Mouse (Mus musculus) bone marrow macrophage, adult 2 months (primary cell): Measurements from ENCODE around the gene Styxl1.

Experiments
- CTCF ChIP-seq: IDR thresholded peaks from 2 replicates; pipeline ENCODE4 v1.5.1; 2012; ENCODE audit warnings: low read depth, mild to moderate bottlenecking, low read length, moderate library complexity
- POLR2A ChIP-seq: IDR thresholded peaks from 2 replicates; pipeline ENCODE4 v1.6.1; 2012; ENCODE audit warnings: mild to moderate bottlenecking, low read depth, low read length, borderline replicate concordance

DNA sequence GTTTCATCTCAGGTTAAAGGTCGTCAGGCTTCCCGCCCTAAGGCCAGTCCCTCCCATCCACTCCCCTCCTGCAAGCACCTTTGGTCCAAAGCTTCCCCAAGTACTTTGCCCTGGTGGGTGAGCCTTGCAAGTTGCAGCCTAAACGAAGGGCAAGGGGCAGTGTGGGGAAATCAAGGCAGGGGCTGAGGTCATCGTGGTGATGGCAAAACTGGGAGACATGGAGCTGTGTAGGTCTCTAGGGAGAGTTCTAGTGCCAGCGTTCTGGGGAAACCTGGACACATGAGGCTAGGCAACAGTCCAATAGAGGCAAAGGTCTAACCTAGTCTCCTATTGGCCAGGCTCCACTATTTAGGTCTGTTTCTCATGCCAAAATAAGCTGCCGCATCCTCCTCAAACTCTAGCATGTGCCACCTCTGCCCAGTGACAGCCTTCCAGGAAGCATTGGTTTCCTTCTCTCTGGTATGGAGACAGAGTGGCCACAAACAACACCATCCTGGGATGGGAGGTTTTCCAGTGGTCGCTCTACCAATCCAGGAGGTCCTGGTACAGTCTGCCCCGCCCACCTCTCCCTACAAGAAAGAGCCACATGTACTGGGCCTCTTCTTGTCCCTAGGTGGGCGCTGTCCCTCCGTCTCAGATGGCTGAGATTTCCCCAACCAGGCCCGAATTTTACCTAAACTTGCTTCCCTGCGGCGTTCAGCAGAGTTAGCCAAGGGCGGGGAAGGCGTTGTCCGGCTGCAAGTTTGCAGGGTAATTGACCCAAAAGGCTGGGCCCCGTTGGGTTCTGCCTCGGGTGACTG is 35.0 kb downstream of the Styxl1 start:
- no peak for TF ChIP-seq POLR2A
- TF ChIP-seq CTCF: no peak
